Mouse (Mus musculus) hindbrain, embryonic 13.5 days (tissue): ENCODE data around the gene Zfp704. TPM values are rescaled to one million over a fixed set of nuclear protein-coding genes. Genes with fewer than 3 reads are reported as not detected.
A peak's percentile ranks its signal among the peaks of the same experiment; 100 is the strongest.

ENCODE experiments used
- ATAC-seq: fragments of 200-750 bp; cut with Nextera tagmentation; 2 replicates; pipeline ENCODE4 v1.8.0; 2017; ENCODE audit warnings: moderate TSS enrichment; ENCODE audit not compliant: low FRiP score
- H3K27ac ChIP-seq: fragments of 300-500 bp; sonication (generic); 2 replicates; pipeline ENCODE4 v1.5.1; 2015; ENCODE audit warnings: inconsistent platforms, mild to moderate bottlenecking, moderate library complexity
- H3K27me3 ChIP-seq: fragments of 300-500 bp; sonication (generic); 2 replicates; pipeline ENCODE4 v1.6.1; 2015; ENCODE audit warnings: mild to moderate bottlenecking, inconsistent platforms
- H3K36me3 ChIP-seq: fragments of 300-500 bp; sonication (generic); 2 replicates; pipeline ENCODE4 v1.6.1; 2015; ENCODE audit warnings: mild to moderate bottlenecking, inconsistent platforms
- H3K4me1 ChIP-seq: fragments of 300-500 bp; sonication (generic); replicated peaks from 2 replicates; pipeline ENCODE4 v1.6.1; 2015; ENCODE audit warnings: inconsistent platforms
- H3K4me2 ChIP-seq: fragments of 300-500 bp; sonication (generic); 2 replicates; pipeline ENCODE4 v1.6.1; 2015; ENCODE audit warnings: inconsistent platforms, mild to moderate bottlenecking, moderate library complexity
- H3K4me3 ChIP-seq: fragments of 300-500 bp; sonication (generic); 2 replicates; pipeline ENCODE4 v1.5.1; 2015; ENCODE audit warnings: mild to moderate bottlenecking, inconsistent platforms
- H3K9ac ChIP-seq: fragments of 300-500 bp; sonication (generic); 2 replicates; pipeline ENCODE4 v1.6.1; 2015; ENCODE audit warnings: mild to moderate bottlenecking, inconsistent platforms
- H3K9me3 ChIP-seq: fragments of 300-500 bp; sonication (generic); 2 replicates; pipeline ENCODE4 v1.6.1; 2016; ENCODE audit warnings: inconsistent platforms
- WGBS: fragments of 180-500 bp; shearing (Covaris S2); methylation state at CpG from one replicate; pipeline ENCODE4 v1.1.7; 2015; 5-methylcytosine and 5-hydroxymethylcytosine counted together
- polyA plus RNA-seq: library from polyadenylated mRNA; unstranded; fragments of >200 nt; fragmentation: Nextera tagmentation; extraction: Ambion mirVana; gene quantifications from 2 replicates; pipeline ENCODE4 v1.2.1, GENCODE M21; 2015

The Zfp704 gene
- polyA plus RNA-seq, 1 experiment from 2014 or later = 8.5 TPM

DNA sequence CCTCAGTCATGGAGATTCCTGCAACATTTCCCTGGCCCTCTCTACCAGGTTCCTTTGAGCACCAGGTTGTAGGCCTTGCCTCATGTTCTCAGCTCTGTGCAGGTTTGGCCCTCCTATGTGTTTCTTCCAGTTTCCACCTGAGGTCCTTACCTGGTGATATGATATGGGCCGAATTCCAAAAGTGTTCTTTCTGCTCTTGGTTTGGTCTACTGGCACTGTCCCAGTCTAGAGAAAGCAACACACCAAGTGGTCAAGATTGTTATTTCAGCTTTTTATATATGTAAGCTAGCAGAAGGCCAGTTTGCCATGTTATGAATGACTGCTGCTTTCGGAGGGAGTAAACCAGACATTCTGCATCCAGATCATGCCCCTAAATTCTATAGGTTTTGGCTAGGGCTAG lies 541 bp upstream of the Zfp704 start:
- Histone ChIP-seq H3K4me3 (peak overlapping the region; percentile 90), H3K4me1 (peaks cover 35% of the 10 kb centered on the region), H3K27me3 (peaks cover 5% of the 10 kb centered on the region; the same call in 1 of the 2 replicates), H3K9me3 (no peaks in the 10 kb centered on the region), H3K36me3 (no peaks in the 10 kb centered on the region), H3K4me2 (peak overlapping the region; percentile 74), H3K9ac (peak overlapping the region; percentile 95; the same call in 1 of the 2 replicates), H3K27ac (peak overlapping the region; percentile 97)
- WGBS = 83% methylated on average over 2 of the region's 2 CpGs
- ATAC-seq = no peak; the same call in 1 of the 2 replicates

DNA sequence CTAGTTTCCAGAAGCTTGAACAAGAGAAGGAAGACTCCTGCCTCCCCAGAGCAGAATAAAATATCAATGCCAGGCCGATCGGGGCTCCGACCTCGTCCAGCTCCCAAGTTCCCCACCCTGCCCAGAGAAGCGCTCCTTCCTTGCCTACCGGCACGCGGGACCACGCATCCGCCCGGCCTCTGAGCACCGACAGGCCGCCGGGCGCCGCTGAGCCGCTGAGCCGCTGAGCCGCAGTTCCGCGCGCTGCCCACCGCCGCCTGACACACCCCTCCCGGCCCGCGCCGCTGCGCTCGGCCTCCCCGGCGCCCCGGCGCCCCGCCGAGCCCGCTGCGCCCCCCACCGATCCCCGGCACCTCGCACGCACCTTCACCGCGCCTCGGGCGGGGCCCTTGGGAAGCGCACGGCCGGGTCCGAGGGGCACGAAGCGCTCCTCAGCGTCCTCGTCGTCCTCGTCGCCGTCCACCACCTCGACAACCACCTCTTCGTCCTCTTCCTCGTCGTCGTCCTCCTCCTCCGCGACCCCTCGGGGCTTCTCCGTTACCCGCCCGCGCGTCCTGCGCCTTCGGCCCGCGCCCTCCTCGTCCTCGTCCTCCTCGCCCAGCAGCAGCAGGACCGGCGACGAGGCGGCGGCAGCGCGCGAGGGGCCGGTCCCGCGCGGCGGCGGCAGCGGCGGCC lies 842 bp downstream of the Zfp704 start:
- peak; percentile 22; the same call in 1 of the 2 replicates for ATAC-seq
- no peaks in the 10 kb centered on the region for H3K36me3 ChIP-seq
- peak overlapping the region; percentile 90 for H3K4me3 ChIP-seq
- peaks cover 34% of the 10 kb centered on the region for H3K4me1 ChIP-seq
- H3K27me3 ChIP-seq = peaks cover 5% of the 10 kb centered on the region; the same call in 1 of the 2 replicates
- H3K4me2 ChIP-seq = peak overlapping the region; percentile 74
- no peaks in the 10 kb centered on the region for H3K9me3 ChIP-seq
- H3K9ac ChIP-seq = peak overlapping the region; percentile 95
- H3K27ac ChIP-seq = peak overlapping the region; percentile 97
- WGBS = 0% methylated on average over 71 of the region's 94 CpGs

DNA sequence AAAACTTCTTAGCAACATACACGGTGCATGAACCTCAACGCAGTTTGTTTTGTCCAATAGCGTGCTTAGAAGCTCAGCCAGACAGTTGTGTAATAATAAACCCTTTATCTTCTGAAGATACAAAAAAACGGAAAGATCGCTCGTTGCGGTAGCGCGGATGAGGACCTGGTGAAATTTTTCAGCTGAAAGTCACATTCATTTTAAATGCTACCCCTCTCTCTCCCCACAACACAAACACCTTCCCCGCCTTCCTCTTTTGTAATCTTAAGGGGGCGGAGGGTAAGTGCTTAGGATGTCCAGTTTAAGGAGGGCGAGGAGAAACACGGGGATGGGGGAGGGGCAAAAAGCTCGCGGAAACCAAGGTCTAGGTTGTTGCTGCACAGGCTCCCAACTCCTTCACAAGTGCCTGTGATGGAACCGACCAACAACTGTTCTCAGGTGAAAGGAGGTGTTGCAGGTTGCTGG lies 1.4 kb downstream of the Zfp704 start:
- Histone ChIP-seq H3K36me3 (no peaks in the 10 kb centered on the region), H3K9ac (peak overlapping the region; percentile 95), H3K4me1 (peaks cover 34% of the 10 kb centered on the region), H3K4me3 (peak overlapping the region; percentile 90), H3K4me2 (peak overlapping the region; percentile 74), H3K27me3 (peaks cover 5% of the 10 kb centered on the region; the same call in 1 of the 2 replicates), H3K9me3 (no peaks in the 10 kb centered on the region), H3K27ac (peak overlapping the region; percentile 97)
- WGBS = under 1% methylated on average over 16 of the region's 16 CpGs
- ATAC-seq = peak; percentile 36; the same call in 1 of the 2 replicates

DNA sequence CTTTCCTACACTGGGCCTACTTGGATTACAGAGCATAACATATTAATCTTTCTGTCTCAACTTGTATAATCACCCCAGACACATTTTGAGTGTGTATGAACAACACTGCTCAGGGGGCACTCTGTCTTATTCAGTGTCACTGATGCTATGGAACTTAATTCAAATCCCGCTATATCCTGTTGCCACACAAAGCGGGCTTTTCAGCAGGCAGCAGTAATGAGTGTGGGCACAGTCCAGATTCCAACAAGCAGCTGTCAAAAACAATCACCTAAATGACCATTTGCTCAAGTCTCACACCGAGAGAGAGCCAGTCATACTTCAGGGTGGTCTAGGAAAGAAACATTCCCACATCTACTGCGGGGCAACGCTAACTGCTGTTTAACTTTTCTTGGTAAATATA lies 2.2 kb downstream of the Zfp704 start:
- H3K9me3 ChIP-seq = no peaks in the 10 kb centered on the region
- no peak for ATAC-seq
- peak overlapping the region; percentile 74 for H3K4me2 ChIP-seq
- H3K27ac ChIP-seq = no peak overlapping the region
- no peaks in the 10 kb centered on the region for H3K36me3 ChIP-seq
- H3K4me3 ChIP-seq = peak overlapping the region; percentile 90
- no peak overlapping the region; the same call in 1 of the 2 replicates for H3K9ac ChIP-seq
- H3K4me1 ChIP-seq = peaks cover 34% of the 10 kb centered on the region
- H3K27me3 ChIP-seq = peaks cover 2% of the 10 kb centered on the region; the same call in 1 of the 2 replicates
- 37% methylated on average over 5 of the region's 5 CpGs for WGBS

DNA sequence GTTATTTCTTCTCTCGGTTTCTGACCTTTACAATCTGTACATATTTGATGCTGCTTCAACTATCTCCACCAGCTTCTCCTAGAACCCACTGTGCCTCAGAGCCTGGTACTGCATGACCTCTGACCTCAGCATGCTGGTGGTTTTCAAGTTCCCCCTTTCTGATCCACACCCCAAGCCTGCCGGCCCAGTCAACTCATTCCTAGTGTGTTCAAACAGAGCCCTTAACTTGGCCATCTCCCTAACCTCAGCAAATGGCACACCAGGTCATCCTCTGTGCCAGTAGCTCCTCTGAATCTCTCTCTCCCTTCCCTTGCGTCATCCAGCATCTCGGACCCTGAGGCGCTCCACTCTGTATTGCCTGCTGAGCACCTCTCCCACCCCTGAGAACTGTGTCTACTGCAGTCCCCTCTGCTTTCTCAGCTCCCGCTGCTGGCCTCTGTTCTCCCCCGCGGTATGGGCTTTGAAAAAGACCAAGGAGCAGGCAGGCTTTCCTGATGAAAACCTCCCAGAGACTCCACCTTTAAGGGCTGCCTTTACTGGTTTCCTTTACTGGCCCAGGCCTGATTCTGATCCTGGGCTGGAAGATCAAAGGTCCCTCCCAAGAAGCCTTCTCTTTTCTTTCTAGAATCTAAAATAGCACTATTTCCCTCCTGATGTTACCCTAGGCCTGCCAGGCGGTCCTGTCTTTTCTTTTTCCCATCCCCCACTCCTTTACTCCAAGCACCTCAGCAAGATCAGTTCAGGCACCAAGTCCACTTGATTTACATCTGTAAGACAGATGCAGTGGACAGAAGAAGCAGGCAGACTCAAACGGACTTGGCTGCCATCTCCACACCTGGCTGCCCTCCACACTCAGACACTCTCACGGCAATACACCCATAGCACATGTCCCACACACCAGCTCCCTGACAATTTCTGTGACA lies 3.8 kb downstream of the Zfp704 start:
- Histone ChIP-seq H3K9me3 (no peaks in the 10 kb centered on the region), H3K4me3 (no peak overlapping the region), H3K36me3 (no peaks in the 10 kb centered on the region), H3K4me1 (peaks cover 34% of the 10 kb centered on the region), H3K27ac (no peak overlapping the region), H3K27me3 (no peaks in the 10 kb centered on the region), H3K9ac (peak overlapping the region; percentile 30), H3K4me2 (peak overlapping the region; percentile 23)
- WGBS = 27% methylated on average over 11 of the region's 11 CpGs
- no peak for ATAC-seq

DNA sequence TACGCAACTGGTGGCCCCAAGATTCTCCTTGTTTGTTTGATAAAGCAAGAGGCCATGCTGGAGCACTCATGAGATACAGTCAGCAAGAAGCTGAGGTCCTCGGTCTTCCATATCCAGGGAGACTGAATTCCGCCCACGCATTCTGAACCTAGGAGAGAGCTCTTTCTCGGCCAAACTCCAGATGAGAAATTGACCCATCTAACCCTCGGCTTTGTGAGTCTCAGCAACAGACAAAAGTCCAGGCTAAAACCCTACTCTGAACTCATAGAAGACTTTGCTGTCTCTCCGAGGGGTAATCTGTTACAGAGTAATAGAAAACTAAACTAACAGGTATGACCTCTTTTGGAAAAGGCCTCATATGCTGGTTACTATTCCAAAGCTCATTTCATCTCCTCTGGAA lies 4.9 kb downstream of the Zfp704 start:
- 86% methylated on average over 7 of the region's 7 CpGs for WGBS
- no peaks in the 10 kb centered on the region for H3K9me3 ChIP-seq
- no peak overlapping the region for H3K27ac ChIP-seq
- H3K4me1 ChIP-seq = peaks cover 32% of the 10 kb centered on the region
- no peaks in the 10 kb centered on the region for H3K27me3 ChIP-seq
- no peak for ATAC-seq
- no peaks in the 10 kb centered on the region for H3K36me3 ChIP-seq
- no peak overlapping the region for H3K4me3 ChIP-seq
- no peak overlapping the region for H3K9ac ChIP-seq
- H3K4me2 ChIP-seq = no peak overlapping the region

DNA sequence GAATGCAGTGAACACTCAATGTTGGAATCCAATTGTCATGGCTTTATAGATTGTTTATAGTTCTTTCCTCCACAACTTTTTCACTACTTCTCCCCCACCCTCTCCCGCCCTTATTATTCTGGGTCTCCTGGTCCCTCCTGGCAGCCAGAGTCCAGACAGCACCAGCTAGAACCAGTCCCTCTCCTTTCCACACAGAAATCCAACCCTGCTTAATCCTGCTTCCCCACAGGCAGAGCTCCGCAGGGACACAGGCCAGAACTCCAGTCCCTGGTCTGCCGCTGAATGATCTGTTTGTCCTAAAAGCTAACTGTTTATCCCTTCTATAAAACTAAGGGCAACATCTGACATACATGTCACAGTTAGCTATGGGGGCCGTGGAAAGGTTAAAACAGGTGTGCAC lies 6.0 kb downstream of the Zfp704 start:
- Histone ChIP-seq H3K27ac (no peak overlapping the region), H3K4me2 (no peak overlapping the region), H3K4me3 (no peak overlapping the region), H3K9ac (no peak overlapping the region), H3K27me3 (no peaks in the 10 kb centered on the region), H3K36me3 (no peaks in the 10 kb centered on the region), H3K9me3 (no peaks in the 10 kb centered on the region), H3K4me1 (peaks cover 36% of the 10 kb centered on the region)
- no peak for ATAC-seq
- 81% methylated on average over 4 of the region's 4 CpGs for WGBS

DNA sequence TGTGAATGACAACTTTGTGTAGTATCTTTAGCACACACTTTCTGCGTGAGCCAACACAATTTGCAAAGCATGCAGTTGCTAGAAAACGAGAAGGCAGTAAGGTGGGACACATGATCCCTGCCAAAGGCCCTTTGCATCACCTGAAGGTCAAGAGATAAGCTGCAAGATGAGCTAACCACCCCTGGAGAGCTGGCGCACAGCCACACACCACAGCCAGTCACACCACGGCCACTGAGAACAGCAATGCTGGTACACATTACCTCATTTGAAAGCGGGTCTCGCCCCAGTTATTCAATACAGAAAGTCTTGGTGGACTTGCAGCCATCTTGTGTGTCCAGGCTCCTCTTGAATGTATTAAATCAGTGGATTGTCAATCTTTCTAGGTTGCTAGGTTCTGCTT lies 9.3 kb downstream of the Zfp704 start:
- H3K4me3 ChIP-seq = no peak overlapping the region
- WGBS = 88% methylated on average over 6 of the region's 6 CpGs
- no peaks in the 10 kb centered on the region for H3K27me3 ChIP-seq
- no peak overlapping the region for H3K4me2 ChIP-seq
- H3K9ac ChIP-seq = no peak overlapping the region
- H3K4me1 ChIP-seq = peaks cover 13% of the 10 kb centered on the region
- H3K27ac ChIP-seq = no peak overlapping the region
- no peak for ATAC-seq
- no peaks in the 10 kb centered on the region for H3K36me3 ChIP-seq
- no peaks in the 10 kb centered on the region for H3K9me3 ChIP-seq

DNA sequence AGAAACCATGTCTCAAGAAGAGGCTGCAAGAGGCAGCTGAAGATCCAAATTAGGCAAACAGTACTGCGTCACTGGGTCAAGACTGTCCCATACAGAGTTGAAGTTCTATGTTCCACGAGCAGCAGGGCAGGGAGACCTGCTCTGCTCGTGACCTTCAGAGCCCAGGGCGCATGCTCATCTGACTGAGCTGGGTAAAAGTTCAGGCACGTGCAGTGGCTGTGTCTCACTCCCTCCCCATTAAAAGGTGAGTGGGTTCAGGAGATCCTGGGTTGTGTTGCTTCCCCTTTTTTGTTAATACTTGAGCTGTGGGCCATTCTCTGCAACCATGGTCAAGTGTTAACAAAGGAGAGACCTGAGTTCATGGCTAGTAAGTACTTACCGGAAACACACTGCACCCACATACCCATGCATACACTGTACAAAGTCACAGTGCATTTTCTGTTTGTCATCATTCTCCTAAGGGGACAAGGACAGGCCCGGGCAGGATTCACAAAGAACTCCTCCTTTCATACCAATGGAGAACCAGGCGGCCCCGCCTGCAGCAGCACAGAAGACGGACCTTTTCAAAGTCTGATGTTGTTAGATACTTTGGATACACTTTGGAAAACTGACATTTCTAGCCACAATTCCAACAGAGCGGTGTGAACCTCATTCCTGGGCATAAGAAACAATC lies 10.0 kb downstream of the Zfp704 start:
- H3K27me3 ChIP-seq = no peaks in the 10 kb centered on the region
- H3K36me3 ChIP-seq = no peaks in the 10 kb centered on the region
- no peak for ATAC-seq
- no peak overlapping the region for H3K9ac ChIP-seq
- no peak overlapping the region for H3K27ac ChIP-seq
- H3K4me3 ChIP-seq = no peak overlapping the region
- no peak overlapping the region for H3K4me2 ChIP-seq
- H3K9me3 ChIP-seq = no peaks in the 10 kb centered on the region
- peaks cover 11% of the 10 kb centered on the region for H3K4me1 ChIP-seq
- 87% methylated on average over 11 of the region's 11 CpGs for WGBS

DNA sequence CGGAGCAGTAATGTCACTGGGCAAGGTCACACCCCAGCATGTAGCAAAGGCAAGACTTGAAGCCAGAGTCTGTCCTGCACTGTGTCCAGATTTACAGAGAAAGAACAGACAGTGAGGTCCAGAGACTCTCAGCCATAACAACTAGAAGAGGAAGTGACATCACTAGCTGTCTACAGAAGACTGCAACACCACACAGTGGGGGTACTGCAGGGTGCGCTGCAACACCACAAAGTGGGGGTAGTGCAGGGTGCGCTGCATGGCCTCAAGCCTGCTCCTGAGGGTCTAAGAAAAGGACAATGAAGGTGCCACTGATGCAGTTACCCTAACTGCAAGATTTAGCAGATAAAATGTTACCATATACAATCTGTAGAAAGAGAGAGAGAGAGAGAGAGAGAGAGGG lies 11.8 kb downstream of the Zfp704 start:
- Histone ChIP-seq H3K36me3 (no peaks in the 10 kb centered on the region), H3K4me3 (no peak overlapping the region), H3K27me3 (no peaks in the 10 kb centered on the region), H3K27ac (no peak overlapping the region), H3K4me1 (peaks cover 11% of the 10 kb centered on the region), H3K4me2 (no peak overlapping the region), H3K9me3 (no peaks in the 10 kb centered on the region), H3K9ac (no peak overlapping the region)
- 94% methylated on average over 3 of the region's 3 CpGs for WGBS
- ATAC-seq = 0 out of 2 replicates have a peak, but pooled peaks have one; percentile 9

DNA sequence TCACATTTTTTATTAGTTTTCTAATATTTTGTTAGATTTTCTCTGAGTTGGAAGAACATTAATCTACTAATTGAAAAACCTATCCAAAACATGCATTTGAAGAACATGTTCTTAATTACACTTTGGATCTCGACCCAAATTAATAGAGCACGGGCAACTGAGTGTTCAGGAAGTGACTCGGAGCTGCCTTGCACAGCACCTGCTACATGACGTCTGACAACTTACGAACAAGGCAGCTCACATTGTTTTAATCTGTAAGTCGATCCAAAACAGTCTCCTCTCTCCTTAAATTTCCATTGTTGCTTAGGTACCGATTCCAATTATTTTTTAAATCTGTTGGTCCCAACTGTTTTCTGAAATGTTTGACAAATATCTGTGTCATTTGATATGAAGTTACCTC lies 15.4 kb downstream of the Zfp704 start:
- H3K9ac ChIP-seq = no peak overlapping the region
- H3K9me3 ChIP-seq = no peaks in the 10 kb centered on the region
- no peak for ATAC-seq
- H3K4me1 ChIP-seq = peaks cover 5% of the 10 kb centered on the region
- no peaks in the 10 kb centered on the region for H3K36me3 ChIP-seq
- no peaks in the 10 kb centered on the region for H3K27me3 ChIP-seq
- WGBS = 82% methylated on average over 7 of the region's 7 CpGs
- H3K4me2 ChIP-seq = no peak overlapping the region
- no peak overlapping the region for H3K4me3 ChIP-seq
- H3K27ac ChIP-seq = no peak overlapping the region

DNA sequence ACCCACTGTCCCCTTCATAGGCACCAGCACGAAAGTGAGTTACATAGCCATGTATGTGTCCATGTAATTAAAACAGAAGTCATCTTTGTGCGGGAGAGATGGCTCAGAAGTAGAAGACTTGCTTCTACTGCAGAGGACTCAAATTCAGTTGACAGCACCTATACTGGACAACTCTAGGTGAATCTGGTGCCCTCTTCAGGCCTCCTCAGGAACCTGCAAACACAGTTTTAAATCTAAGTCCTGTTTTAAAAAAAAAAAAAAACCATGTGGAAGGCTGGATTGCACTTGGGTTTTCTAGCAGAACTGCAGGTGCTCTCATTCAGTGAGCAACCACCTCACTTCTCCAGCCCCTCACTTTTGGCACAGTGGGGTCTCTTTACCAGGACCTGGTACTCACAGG lies 16.1 kb downstream of the Zfp704 start:
- no peaks in the 10 kb centered on the region for H3K36me3 ChIP-seq
- no peak; the same call in 1 of the 2 replicates for ATAC-seq
- H3K4me2 ChIP-seq = no peak overlapping the region
- H3K4me3 ChIP-seq = no peak overlapping the region
- H3K27ac ChIP-seq = no peak overlapping the region
- H3K4me1 ChIP-seq = peaks cover 3% of the 10 kb centered on the region; the same call in 1 of the 2 replicates
- no peaks in the 10 kb centered on the region for H3K9me3 ChIP-seq
- H3K27me3 ChIP-seq = no peaks in the 10 kb centered on the region
- H3K9ac ChIP-seq = no peak overlapping the region
- 89% methylated on average over 2 of the region's 2 CpGs for WGBS
